ENCODE assay signal across 16 mouse cellular contexts in the genomic region with DNA sequence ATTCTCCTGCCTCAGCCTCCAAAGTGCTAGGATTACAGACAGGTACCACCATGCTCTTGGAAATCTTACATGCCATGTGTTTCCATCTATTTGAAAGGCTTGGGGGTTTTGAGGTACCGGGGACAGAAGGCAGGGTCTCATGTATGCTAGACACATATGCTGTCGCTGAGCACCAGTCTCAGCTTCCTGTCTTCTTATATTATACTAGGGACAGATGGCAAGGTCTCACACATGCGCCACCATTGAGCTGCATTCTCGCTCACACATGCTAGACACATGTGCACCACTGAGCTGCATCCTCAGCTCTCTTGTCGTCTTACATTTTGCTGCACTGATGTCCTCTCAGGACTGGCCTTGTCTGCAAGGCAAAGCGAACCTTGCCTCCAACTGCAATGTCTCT. TPM values are rescaled to one million over a fixed set of nuclear protein-coding genes. Genes with fewer than 3 reads are reported as not detected.
DNase-seq lines count a peak whose midpoint lies in the region; ATAC-seq and TF ChIP-seq lines count a peak whose summit lies in the region.
"Had no signal": no experiment of that assay in that cellular context is flagged by ENCODE, and none has a peak within 500 bp of the region (broad histone marks: within the 10 kb centered on the region; RNA-seq: fewer than 3 reads in every experiment).

No protein-coding gene starts in this region.

- no peak for TF ChIP-seq CTCF in liver, postnatal 0 days (IDR thresholded peaks at IDR 0.05; ENCODE audit: low read depth)

- H3K9me3 ChIP-seq in heart, embryonic 14.5 days (ENCODE audit: control insufficient read depth, low read length): no peaks in the 10 kb centered on the region
- H3K9me3 ChIP-seq in liver, postnatal 0 days (ENCODE audit: low read length): no peaks in the 10 kb centered on the region
- H3K9me3 ChIP-seq in liver, embryonic 12.5 days (replicated peaks): no peaks in the 10 kb centered on the region
- H3K9me3 ChIP-seq in embryonic facial prominence, embryonic 15.5 days (replicated peaks): no peaks in the 10 kb centered on the region
- H3K9me3 ChIP-seq: liver, embryonic 15.5 days had no signal

- intact Hi-C loops in heart, postnatal 36 days (cut with DNase I): loop anchor here (5.0 kb wide), 1 partner anchor 37 kb away; no protein-coding TSS in a partner anchor

- H3K4me1 ChIP-seq in heart, embryonic 14.5 days (ENCODE audit: control insufficient read depth in 2 of 2, insufficient read depth in 2 of 2, low read length in 2 of 2): peaks cover 17 to 21% of the 10 kb centered on the region in 2 experiments
- peaks cover 14% of the 10 kb centered on the region for H3K4me1 ChIP-seq in liver, postnatal 0 days (ENCODE audit: insufficient read depth)
- 0 out of 2 replicates have a peak, but pooled peaks cover 3% of the 10 kb centered on the region for H3K4me1 ChIP-seq in liver, embryonic 12.5 days
- peaks cover 21% of the 10 kb centered on the region for H3K4me1 ChIP-seq in embryonic facial prominence, embryonic 15.5 days

- no peak overlapping the region for H3K9ac ChIP-seq in heart, embryonic 14.5 days (ENCODE audit: low read length)
- H3K9ac ChIP-seq in liver, postnatal 0 days (replicated peaks): no peak overlapping the region; the same call in 1 of the 2 replicates
- no peak overlapping the region for H3K9ac ChIP-seq in liver, embryonic 12.5 days
- no peak overlapping the region for H3K9ac ChIP-seq in embryonic facial prominence, embryonic 15.5 days
- H3K9ac ChIP-seq: liver, embryonic 15.5 days had no signal

- peak overlapping the region; percentile 22 to 52; a peak in 1 of 4 replicates for H3K27ac ChIP-seq in heart, embryonic 14.5 days (replicated peaks in 1 of 2; ENCODE audit: control insufficient read depth in 1 of 2, insufficient read depth in 1 of 2, low read depth in 2 of 2, low read length in 2 of 2)
- H3K27ac ChIP-seq in liver, postnatal 0 days (ENCODE audit: low read depth): peak overlapping the region; percentile 93
- H3K27ac ChIP-seq in liver, embryonic 12.5 days: no peak overlapping the region
- H3K27ac ChIP-seq in embryonic facial prominence, embryonic 15.5 days (replicated peaks): peak overlapping the region; percentile 31; the same call in 1 of the 2 replicates
- H3K27ac ChIP-seq: liver, embryonic 15.5 days had no signal

- WGBS in heart, embryonic 14.5 days: 79% methylated on average over 6 of the region's 6 CpGs
- WGBS in liver, postnatal 0 days (ENCODE audit: insufficient replicate concordance): 74% methylated on average over 6 of the region's 6 CpGs
- WGBS in liver, embryonic 12.5 days (ENCODE audit: insufficient replicate concordance): 63% methylated on average over 6 of the region's 6 CpGs
- 54% methylated on average over 6 of the region's 6 CpGs for WGBS in embryonic facial prominence, embryonic 15.5 days

- H3K4me2 ChIP-seq in heart, embryonic 14.5 days (ENCODE audit: low read length): peak overlapping the region; percentile 36; the same call in 1 of the 2 replicates
- H3K4me2 ChIP-seq in liver, postnatal 0 days (ENCODE audit: low read depth, low read length): no peak overlapping the region
- H3K4me2 ChIP-seq in liver, embryonic 12.5 days: no peak overlapping the region
- no peak overlapping the region for H3K4me2 ChIP-seq in embryonic facial prominence, embryonic 15.5 days (replicated peaks)
- H3K4me2 ChIP-seq: liver, embryonic 15.5 days had no signal

- DNase-seq in heart, postnatal 36 days: no peak
- DNase-seq in liver, postnatal 0 days: no peak
- peak; percentile 13 for DNase-seq in 3T3-L1 (ENCODE audit: low read depth, low spot score)
- DNase-seq in MN1 (ENCODE audit: low spot score): no peak
- no peak for DNase-seq in layer of hippocampus, adult 8-10 months (ENCODE audit: low spot score in 2 of 2)
- DNase-seq: thymus, postnatal 36 days had no signal

- no peak overlapping the region for H3K4me3 ChIP-seq in heart, embryonic 14.5 days (ENCODE audit: control insufficient read depth in 1 of 2, insufficient read depth in 1 of 2, low read depth in 1 of 2, low read length in 2 of 2)
- no peak overlapping the region for H3K4me3 ChIP-seq in liver, postnatal 0 days (ENCODE audit: low read depth, low read length)
- H3K4me3 ChIP-seq in liver, embryonic 12.5 days: no peak overlapping the region
- H3K4me3 ChIP-seq in embryonic facial prominence, embryonic 15.5 days (replicated peaks): no peak overlapping the region
- H3K4me3 ChIP-seq: liver, embryonic 15.5 days; myocyte had no signal

- no peak for TF ChIP-seq EP300 in liver, postnatal 0 days (IDR thresholded peaks at IDR 0.05; ENCODE audit: low read depth)

- no peaks in the 10 kb centered on the region for H3K36me3 ChIP-seq in heart, embryonic 14.5 days (ENCODE audit: control insufficient read depth, insufficient read depth, low read length)
- H3K36me3 ChIP-seq in liver, postnatal 0 days (replicated peaks; ENCODE audit: insufficient read depth, low read length): no peaks in the 10 kb centered on the region
- H3K36me3 ChIP-seq in liver, embryonic 12.5 days: no peaks in the 10 kb centered on the region
- H3K36me3 ChIP-seq in embryonic facial prominence, embryonic 15.5 days: no peaks in the 10 kb centered on the region
- H3K36me3 ChIP-seq: liver, embryonic 15.5 days had no signal

- ATAC-seq in heart, embryonic 14.5 days (ENCODE audit: insufficient number of reproducible peaks, insufficient read depth, low FRiP score, low read depth): no peak
- ATAC-seq in liver, postnatal 0 days: no peak
- no peak for ATAC-seq in liver, embryonic 12.5 days
- ATAC-seq in embryonic facial prominence, embryonic 15.5 days (ENCODE audit: insufficient number of reproducible peaks, low FRiP score, low TSS enrichment, low read depth): peak; percentile 37; the same call in 1 of the 2 replicates

- H3K27me3 ChIP-seq in heart, embryonic 14.5 days (ENCODE audit: control insufficient read depth, insufficient read depth, low read length): no peaks in the 10 kb centered on the region
- H3K27me3 ChIP-seq in liver, postnatal 0 days (ENCODE audit: insufficient read depth, low read length): no peaks in the 10 kb centered on the region
- no peaks in the 10 kb centered on the region for H3K27me3 ChIP-seq in liver, embryonic 12.5 days (replicated peaks)
- H3K27me3 ChIP-seq in embryonic facial prominence, embryonic 15.5 days: no peaks in the 10 kb centered on the region
- H3K27me3 ChIP-seq: liver, embryonic 15.5 days had no signal

RNA-seq across cellular contexts. Expression of a gene that starts 8.7 kb away (rescaled TPM):
- polyA plus RNA-seq in heart, embryonic 14.5 days (2014; fragmentation: Nextera tagmentation; extraction: Ambion mirVana): 7.4 and 7.9 TPM in 2 replicates
- 100 to 1,000 TPM; 106 to 172 TPM for total RNA-seq in heart, postnatal 36 days (2021)
- polyA plus RNA-seq in liver, postnatal 0 days (2015; fragmentation: Nextera tagmentation; extraction: Ambion mirVana): 4.6 and 14.3 TPM in 2 replicates
- polyA plus RNA-seq in liver, embryonic 12.5 days (2016; fragmentation: Nextera tagmentation; extraction: Ambion mirVana): 6.8 and 6.9 TPM in 2 replicates
- 6.2 and 6.5 TPM in 2 replicates for polyA plus RNA-seq in embryonic facial prominence, embryonic 15.5 days (2015; fragmentation: Nextera tagmentation; extraction: Ambion mirVana)
- total RNA-seq in layer of hippocampus, adult 8-10 months (2022): 10 to 100 TPM; 28.8 to 33.0 (median 30.9) TPM

RNA-seq across cellular contexts. Expression of a gene that starts 33.7 kb away (rescaled TPM):
- 0.11 and 0.19 TPM in 2 replicates for polyA plus RNA-seq in heart, embryonic 14.5 days (2014; fragmentation: Nextera tagmentation; extraction: Ambion mirVana)
- total RNA-seq in heart, postnatal 36 days (2021): 1 to 10 TPM; 8.6 to 9.6 TPM
- not detected in 2 replicates for polyA plus RNA-seq in liver, postnatal 0 days (2015; fragmentation: Nextera tagmentation; extraction: Ambion mirVana)
- not detected in 2 replicates for polyA plus RNA-seq in liver, embryonic 12.5 days (2016; fragmentation: Nextera tagmentation; extraction: Ambion mirVana)
- polyA plus RNA-seq in embryonic facial prominence, embryonic 15.5 days (2015; fragmentation: Nextera tagmentation; extraction: Ambion mirVana): not detected in 2 replicates
- 100 to 1,000 TPM; 161 to 213 (median 178) TPM for total RNA-seq in layer of hippocampus, adult 8-10 months (2022)
- total RNA-seq: common myeloid progenitor, adult 5-6 weeks; granulocyte monocyte progenitor cell, adult 5-6 weeks; megakaryocyte-erythroid progenitor cell, adult 5-6 weeks had no signal
- polyA plus RNA-seq: intestine, embryonic 14.5 days; liver, embryonic 15.5 days; myocyte; stomach, embryonic 14.5 days had no signal
